Comparison of ENCODE assay signal across 27 mouse cellular contexts in the genomic region with DNA sequence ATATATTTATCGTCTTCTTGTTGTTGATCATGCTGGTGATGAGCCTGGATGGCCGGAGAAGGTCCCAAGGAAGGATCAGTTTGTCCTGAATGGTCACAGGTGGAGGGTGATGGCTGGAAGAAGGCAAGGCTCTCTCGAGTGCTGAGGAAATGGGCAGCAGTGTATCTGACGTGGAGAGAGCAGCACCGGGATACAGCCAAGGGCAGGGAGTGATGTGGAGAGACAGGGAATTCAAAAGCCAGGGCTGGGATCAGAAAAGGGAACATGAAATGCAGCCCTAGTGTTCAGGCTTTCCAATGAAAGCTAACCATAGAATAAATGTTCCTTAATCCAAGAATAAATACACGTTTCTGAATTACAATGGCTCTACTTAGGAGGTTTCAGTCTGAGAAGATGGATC.
"Had no signal": no experiment of that assay in that cellular context is flagged by ENCODE, and none has a peak within 500 bp of the region (broad histone marks: within the 10 kb centered on the region; RNA-seq: fewer than 3 reads in every experiment).

No protein-coding gene starts in this region.

- ATAC-seq: forebrain, embryonic 13.5 days; forebrain, embryonic 14.5 days; forebrain, embryonic 16.5 days; forebrain, postnatal 0 days had no signal

- H3K27me3 ChIP-seq: embryonic facial prominence, embryonic 15.5 days had no signal

- H3K4me2 ChIP-seq: embryonic facial prominence, embryonic 12.5 days; embryonic facial prominence, embryonic 13.5 days; embryonic facial prominence, embryonic 15.5 days; forebrain, embryonic 12.5 days; forebrain, embryonic 13.5 days had no signal

- H3K27ac ChIP-seq: embryonic facial prominence, embryonic 10.5 days; embryonic facial prominence, embryonic 12.5 days; embryonic facial prominence, embryonic 13.5 days; embryonic facial prominence, embryonic 15.5 days; forebrain, embryonic 10.5 days; forebrain, embryonic 12.5 days; forebrain, embryonic 13.5 days; gastrocnemius, adult 2 months; heart, adult 2 months had no signal

- H3K4me3 ChIP-seq: embryonic facial prominence, embryonic 10.5 days; embryonic facial prominence, embryonic 12.5 days; embryonic facial prominence, embryonic 13.5 days; embryonic facial prominence, embryonic 15.5 days; erythroblast, embryonic 14.5 days; forebrain, embryonic 10.5 days; forebrain, embryonic 12.5 days; forebrain, embryonic 13.5 days; gastrocnemius, adult 2 months; heart, adult 2 months had no signal

- H3K36me3 ChIP-seq: embryonic facial prominence, embryonic 10.5 days; embryonic facial prominence, embryonic 12.5 days; embryonic facial prominence, embryonic 13.5 days; embryonic facial prominence, embryonic 15.5 days; forebrain, embryonic 10.5 days; forebrain, embryonic 12.5 days had no signal

- DNase-seq: cerebellum, adult 2 months; cerebellum, adult 8-10 months; cerebellum, adult 9-10 months; cerebellum, adult 9-11 months; cerebellum, postnatal 10 days; cerebellum, postnatal 14 days; cerebellum, postnatal 25 days; cerebellum, postnatal 36 days; embryo, embryonic 11 days; forebrain, postnatal 0 days; gastrocnemius, adult 2 months; gastrocnemius, postnatal 10 days; gastrocnemius, postnatal 14 days; gastrocnemius, postnatal 25 days; gastrocnemius, postnatal 36 days; heart, adult 18-20 months; heart, adult 2 months had no signal

- H3K9ac ChIP-seq: embryonic facial prominence, embryonic 12.5 days; embryonic facial prominence, embryonic 13.5 days; embryonic facial prominence, embryonic 15.5 days; forebrain, embryonic 12.5 days; forebrain, embryonic 13.5 days; forebrain, postnatal 0 days had no signal

- H3K9me3 ChIP-seq: embryonic facial prominence, embryonic 10.5 days; embryonic facial prominence, embryonic 12.5 days; embryonic facial prominence, embryonic 13.5 days; embryonic facial prominence, embryonic 15.5 days; forebrain, embryonic 12.5 days had no signal
